Mouse (Mus musculus) kidney, embryonic 14.5 days (tissue): ENCODE measurements around the gene Man2a2. TPM values are rescaled to one million over a fixed set of nuclear protein-coding genes. Genes with fewer than 3 reads are reported as not detected.
A peak's percentile ranks its signal among the peaks of the same experiment; 100 is the strongest.
"Not testable (repeated sequence)": the region's sequence is repeated elsewhere in the genome, so short reads cannot be mapped to it uniquely, and the experiment has no call there.

Experiments
- ATAC-seq: fragments of 200-750 bp; cut with Nextera tagmentation; 2 replicates; pipeline ENCODE4 v1.8.0; 2017; ENCODE audit warnings: moderate number of reproducible peaks, mild to moderate bottlenecking, moderate TSS enrichment, moderate library complexity; ENCODE audit not compliant: low FRiP score, low TSS enrichment
- H3K27ac ChIP-seq: fragments of 300-500 bp; sonication (generic); 2 replicates; pipeline ENCODE4 v1.5.1; 2014; ENCODE audit warnings: low read depth, mild to moderate bottlenecking, low read length, moderate library complexity, mixed read lengths
- H3K27me3 ChIP-seq: fragments of 300-500 bp; sonication (generic); 2 replicates; pipeline ENCODE4 v1.6.1; 2014; ENCODE audit warnings: mild to moderate bottlenecking, low read length; ENCODE audit not compliant: control insufficient read depth, insufficient read depth
- H3K36me3 ChIP-seq: fragments of 300-500 bp; sonication (generic); 2 replicates; pipeline ENCODE4 v1.6.1; 2014; ENCODE audit warnings: low read length, mixed read lengths; ENCODE audit not compliant: control insufficient read depth, insufficient read depth
- H3K4me1 ChIP-seq: fragments of 300-500 bp; sonication (generic); 2 replicates; pipeline ENCODE4 v1.6.1; 2014; ENCODE audit warnings: low read length, mixed read lengths; ENCODE audit not compliant: control insufficient read depth, insufficient read depth
- H3K4me2 ChIP-seq: fragments of 300-500 bp; sonication (generic); replicated peaks from 2 replicates; pipeline ENCODE4 v1.6.1; 2014; ENCODE audit warnings: low read depth, mild to moderate bottlenecking, low read length
- H3K4me3 ChIP-seq: fragments of 300-500 bp; sonication (generic); 2 replicates; pipeline ENCODE4 v1.5.1; 2014; ENCODE audit warnings: mild to moderate bottlenecking, low read length
- H3K9ac ChIP-seq: fragments of 300-500 bp; sonication (generic); 2 replicates; pipeline ENCODE4 v1.6.1; 2014; ENCODE audit warnings: low read depth, mild to moderate bottlenecking, low read length, moderate library complexity
- H3K9me3 ChIP-seq: fragments of 300-500 bp; sonication (generic); 2 replicates; pipeline ENCODE4 v1.6.1; 2016; ENCODE audit warnings: low read length; ENCODE audit not compliant: control insufficient read depth
- WGBS: fragments of 180-500 bp; shearing (Covaris S2); extraction: QIAGEN DNeasy Blood & Tissue Kit; methylation state at CpG from one replicate; pipeline ENCODE4 v1.1.7; 2014; 5-methylcytosine and 5-hydroxymethylcytosine counted together
- polyA plus RNA-seq: library from polyadenylated mRNA; unstranded; fragments of >200 nt; fragmentation: Nextera tagmentation; extraction: Ambion mirVana; gene quantifications from 2 replicates; pipeline ENCODE4 v1.2.1, GENCODE M21; 2014

Man2a2 gene
- polyA plus RNA-seq, 1 experiment from 2014 or later = 17.2 TPM

GRCm38 (mm10) chr7:80401860-80402641 lies 30.9 kb upstream of the Man2a2 start:
- ATAC-seq = peak; percentile 56
- H3K4me2 ChIP-seq = peak overlapping the region; percentile 62
- under 1% methylated on average over 93 of the region's 102 CpGs for WGBS

DNA sequence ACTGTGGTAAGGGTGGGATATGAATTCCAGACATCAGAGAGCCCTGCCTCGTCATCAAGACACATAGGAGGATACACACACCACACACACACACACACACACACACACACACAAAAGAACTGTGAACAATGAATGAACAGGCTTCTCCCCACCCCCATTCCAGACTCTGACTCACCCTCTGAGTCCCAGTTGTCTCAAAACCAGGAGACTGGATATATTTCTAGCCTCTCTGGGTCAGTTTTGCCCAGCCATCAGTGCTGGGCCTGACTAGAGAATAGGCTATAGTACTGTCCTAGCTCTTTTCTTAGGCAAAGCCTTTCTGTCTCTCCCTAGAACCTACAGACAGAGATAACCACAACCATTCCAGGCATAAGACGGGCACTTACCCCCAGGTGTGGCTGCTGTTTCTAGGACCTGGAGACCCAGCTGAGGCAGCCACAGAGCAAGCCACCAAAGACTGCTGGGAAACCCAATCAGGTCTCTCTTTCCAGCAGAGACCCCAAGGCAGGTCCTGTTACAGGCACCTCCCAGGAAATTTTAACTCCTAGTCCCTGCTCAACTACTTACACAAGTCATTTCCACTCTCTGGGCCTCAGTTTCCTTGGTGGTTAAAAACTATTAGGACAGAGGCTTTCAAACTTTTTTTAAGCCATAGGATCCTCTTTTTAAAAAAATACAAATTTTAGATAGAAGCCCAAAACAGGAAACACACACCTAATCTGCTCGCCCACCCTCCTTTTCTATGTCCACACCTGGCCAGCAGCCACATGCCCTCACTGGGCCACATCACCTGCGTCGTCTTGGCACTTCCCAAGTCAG lies 30.1 kb upstream of the Man2a2 start:
- Histone ChIP-seq H3K36me3 (peaks cover 16% of the 10 kb centered on the region), H3K27me3 (no peaks in the 10 kb centered on the region), H3K9ac (peak overlapping the region; percentile 94), H3K4me3 (peak overlapping the region; percentile 92), H3K4me1 (peaks cover 16% of the 10 kb centered on the region; the same call in 1 of the 2 replicates), H3K9me3 (no peaks in the 10 kb centered on the region), H3K4me2 (peak overlapping the region; percentile 62), H3K27ac (peak overlapping the region; percentile 24; the same call in 1 of the 2 replicates)
- 26% methylated on average over 5 of the region's 5 CpGs for WGBS
- ATAC-seq = no peak

More at GRCm38 (mm10) chr7:80401860-80402641, 30.9 kb upstream of the Man2a2 start:
- Histone ChIP-seq H3K4me3 (peak overlapping the region; percentile 92), H3K36me3 (peaks cover 9% of the 10 kb centered on the region; the same call in 1 of the 2 replicates), H3K27ac (peak overlapping the region; percentile 32; the same call in 1 of the 2 replicates), H3K9ac (peak overlapping the region; percentile 94), H3K9me3 (no peaks in the 10 kb centered on the region), H3K4me1 (peaks cover 16% of the 10 kb centered on the region; the same call in 1 of the 2 replicates), H3K27me3 (no peaks in the 10 kb centered on the region)

DNA sequence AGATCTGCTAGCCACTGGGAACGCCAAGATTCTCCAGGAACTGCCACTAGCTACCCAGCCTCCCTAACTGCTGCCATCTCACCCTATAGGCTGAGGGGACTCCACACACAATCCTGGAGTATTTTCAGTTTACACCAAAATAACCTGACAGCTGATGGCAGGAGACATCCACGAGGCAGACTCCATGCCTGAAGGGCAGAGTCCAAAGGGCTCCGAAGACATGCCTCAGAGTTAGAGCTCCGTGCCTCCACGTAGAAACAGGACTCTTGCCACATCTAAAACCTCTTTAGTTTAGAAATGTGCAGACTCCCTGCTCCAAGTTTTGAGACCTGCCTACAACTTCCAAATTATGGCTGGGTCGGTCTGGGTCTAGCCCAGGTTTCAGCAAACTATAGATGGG lies 29.4 kb upstream of the Man2a2 start:
- no peaks in the 10 kb centered on the region for H3K9me3 ChIP-seq
- WGBS = 77% methylated on average over 6 of the region's 6 CpGs
- peak overlapping the region; percentile 94; the same call in 1 of the 2 replicates for H3K9ac ChIP-seq
- H3K4me1 ChIP-seq = peaks cover 16% of the 10 kb centered on the region; the same call in 1 of the 2 replicates
- peak overlapping the region; percentile 62 for H3K4me2 ChIP-seq
- H3K27me3 ChIP-seq = no peaks in the 10 kb centered on the region
- ATAC-seq = no peak
- H3K36me3 ChIP-seq = peaks cover 21% of the 10 kb centered on the region
- H3K4me3 ChIP-seq = no peak overlapping the region; the same call in 1 of the 2 replicates
- H3K27ac ChIP-seq = 0 out of 2 replicates have a peak overlapping the region, but pooled peaks have one; percentile 24

DNA sequence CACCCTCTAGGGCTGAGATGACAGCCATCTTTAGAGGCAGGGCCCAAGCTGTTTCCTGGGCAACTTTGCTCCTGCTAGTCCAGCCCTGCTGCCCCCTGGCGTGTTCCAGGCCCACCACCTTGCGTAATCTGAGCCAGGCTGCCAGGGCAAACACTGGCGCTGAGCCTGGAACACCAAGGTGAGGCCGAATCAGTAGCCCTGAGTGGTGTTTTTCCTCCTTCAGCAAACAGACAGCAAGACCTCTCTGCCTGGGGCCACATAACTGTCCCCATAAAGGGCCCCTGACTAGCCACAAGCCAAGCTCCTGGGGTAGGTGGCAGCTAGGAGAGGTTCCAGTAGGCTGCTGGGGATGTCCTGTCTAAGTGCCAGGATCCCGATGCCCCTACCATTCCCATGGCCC lies 28.9 kb upstream of the Man2a2 start:
- 41% methylated on average over 5 of the region's 5 CpGs for WGBS

DNA sequence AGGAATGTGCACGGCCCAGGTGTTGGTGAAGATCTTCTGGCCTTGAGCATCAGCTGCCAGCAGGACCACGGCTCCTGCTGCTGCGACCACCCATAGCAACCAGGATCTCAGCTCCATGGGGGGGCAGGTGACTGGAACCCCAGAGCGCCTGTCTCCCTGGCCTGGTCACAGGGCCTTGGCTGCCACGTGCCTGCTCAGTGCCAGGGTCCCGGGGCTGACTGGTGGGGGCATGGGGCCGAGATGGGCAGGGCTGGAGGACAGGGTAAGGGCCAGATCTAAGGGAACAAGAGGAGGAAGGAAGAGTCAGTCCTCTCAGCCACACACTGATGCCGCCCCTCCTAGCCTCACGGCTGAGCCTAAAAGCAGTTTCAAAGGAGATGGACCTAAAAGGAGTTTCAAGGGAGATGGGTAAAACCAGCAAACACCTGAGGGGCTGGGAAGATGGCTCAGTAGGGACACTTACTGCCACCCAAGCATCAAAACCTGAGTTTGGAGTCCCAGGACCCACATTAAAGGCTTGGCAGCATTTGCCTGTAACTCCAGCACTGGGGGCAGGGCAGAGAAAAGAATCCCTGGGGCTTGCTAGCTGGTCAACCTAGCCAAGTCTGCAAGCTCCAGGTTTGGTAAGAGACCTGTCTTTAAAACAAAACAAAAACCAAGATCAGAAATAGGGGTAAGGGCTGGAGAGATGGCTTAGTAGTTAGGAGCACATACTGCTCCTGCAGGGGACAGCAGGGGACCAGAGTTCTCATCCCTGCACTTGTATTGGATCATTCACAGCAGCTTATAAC lies 27.7 kb upstream of the Man2a2 start:
- Histone ChIP-seq H3K36me3 (peaks cover 32% of the 10 kb centered on the region), H3K27ac (no peak overlapping the region), H3K4me2 (no peak overlapping the region), H3K9me3 (no peaks in the 10 kb centered on the region), H3K9ac (no peak overlapping the region), H3K27me3 (no peaks in the 10 kb centered on the region), H3K4me1 (peaks cover 16% of the 10 kb centered on the region; the same call in 1 of the 2 replicates), H3K4me3 (no peak overlapping the region)
- WGBS = 84% methylated on average over 9 of the region's 9 CpGs
- no peak for ATAC-seq

More for the DNA sequence above, 28.9 kb upstream of the Man2a2 start:
- H3K27me3 ChIP-seq = no peaks in the 10 kb centered on the region
- H3K27ac ChIP-seq = no peak overlapping the region
- no peaks in the 10 kb centered on the region for H3K9me3 ChIP-seq
- no peak overlapping the region for H3K9ac ChIP-seq
- H3K36me3 ChIP-seq = peaks cover 25% of the 10 kb centered on the region
- H3K4me3 ChIP-seq = no peak overlapping the region
- ATAC-seq = no peak
- peaks cover 16% of the 10 kb centered on the region; the same call in 1 of the 2 replicates for H3K4me1 ChIP-seq
- no peak overlapping the region; the same call in 1 of the 2 replicates for H3K4me2 ChIP-seq

- Histone ChIP-seq H3K27me3 (no peaks in the 10 kb centered on the region), H3K4me3 (no peak overlapping the region), H3K9ac (no peak overlapping the region), H3K27ac (no peak overlapping the region), H3K4me2 (no peak overlapping the region), H3K4me1 (peaks cover 13% of the 10 kb centered on the region; the same call in 1 of the 2 replicates), H3K36me3 (peaks cover 41% of the 10 kb centered on the region), H3K9me3 (no peaks in the 10 kb centered on the region)
- 90% methylated on average over 9 of the region's 9 CpGs for WGBS
- ATAC-seq = no peak
These were observed 26.8 kb upstream of the Man2a2 start for GRCm38 (mm10) chr7:80397986-80398385.

- not testable (repeated sequence) for H3K9me3 ChIP-seq, H3K4me2 ChIP-seq, ATAC-seq, H3K4me3 ChIP-seq, H3K9ac ChIP-seq, H3K27ac ChIP-seq, H3K27me3 ChIP-seq
- WGBS = 90% methylated on average over 4 of the region's 4 CpGs
- peaks cover 12% of the 10 kb centered on the region; the same call in 1 of the 2 replicates for H3K4me1 ChIP-seq
- peaks cover 56% of the 10 kb centered on the region for H3K36me3 ChIP-seq
These were observed 25.3 kb upstream of the Man2a2 start for GRCm38 (mm10) chr7:80396427-80396826.

GRCm38 (mm10) chr7:80394600-80394999 lies 23.4 kb upstream of the Man2a2 start:
- no peak overlapping the region for H3K4me3 ChIP-seq
- no peaks in the 10 kb centered on the region for H3K4me1 ChIP-seq
- ATAC-seq = no peak
- no peaks in the 10 kb centered on the region for H3K27me3 ChIP-seq
- 89% methylated on average over 4 of the region's 4 CpGs for WGBS
- no peak overlapping the region for H3K4me2 ChIP-seq
- H3K27ac ChIP-seq = no peak overlapping the region
- H3K36me3 ChIP-seq = peaks cover 73% of the 10 kb centered on the region
- no peak overlapping the region for H3K9ac ChIP-seq
- H3K9me3 ChIP-seq = no peaks in the 10 kb centered on the region
